Mouse (Mus musculus) layer of hippocampus, adult 9-10 months (tissue): ENCODE measurements around the gene Castor1.

ENCODE experiments used
- DNase-seq: peaks from one replicate; pipeline ENCODE4 v3.0.0; 2022; ENCODE audit warnings: low spot score

Gene Castor1

DNA sequence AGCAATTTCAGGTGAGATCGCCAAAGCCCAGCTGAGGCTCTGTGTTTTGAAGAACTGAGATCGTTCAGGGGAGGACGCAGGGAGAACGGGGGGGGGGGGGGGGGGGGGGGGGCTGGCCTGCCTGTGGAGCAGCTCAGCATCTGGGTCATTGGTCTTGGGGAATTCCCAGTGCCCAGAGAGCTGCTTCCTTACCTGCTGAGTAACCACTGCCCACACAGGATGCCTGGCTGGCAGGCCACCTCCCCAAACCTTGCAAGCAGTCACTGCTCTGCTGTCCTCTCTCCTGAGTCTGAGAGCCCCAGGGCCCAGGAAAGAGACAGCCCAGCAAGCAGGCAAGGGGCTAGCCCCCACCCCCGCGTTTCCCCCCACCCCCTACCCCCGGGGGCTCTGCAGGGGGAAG is 44.8 kb downstream of the Castor1 start:
- no peak for DNase-seq

DNA sequence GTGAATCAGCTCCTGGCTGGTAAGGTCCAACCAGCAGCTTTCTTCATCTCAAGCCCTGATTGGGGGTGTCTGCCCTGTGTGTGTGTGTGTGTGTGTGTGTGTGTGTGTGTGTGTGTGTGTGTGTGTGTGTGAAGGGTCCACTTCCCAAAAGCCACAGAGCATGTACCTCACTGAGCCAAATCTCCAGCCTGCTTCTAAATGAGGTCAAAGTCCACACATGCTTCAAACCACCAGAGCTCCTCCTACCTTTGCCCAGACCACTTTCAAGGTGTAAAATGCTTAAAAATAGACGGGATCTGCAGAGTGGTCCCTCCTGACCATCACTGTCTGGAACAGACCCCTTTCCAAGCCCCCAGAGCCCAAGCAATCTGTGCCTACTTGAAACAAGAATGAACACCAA is 45.3 kb downstream of the Castor1 start:
- no peak for DNase-seq

DNA sequence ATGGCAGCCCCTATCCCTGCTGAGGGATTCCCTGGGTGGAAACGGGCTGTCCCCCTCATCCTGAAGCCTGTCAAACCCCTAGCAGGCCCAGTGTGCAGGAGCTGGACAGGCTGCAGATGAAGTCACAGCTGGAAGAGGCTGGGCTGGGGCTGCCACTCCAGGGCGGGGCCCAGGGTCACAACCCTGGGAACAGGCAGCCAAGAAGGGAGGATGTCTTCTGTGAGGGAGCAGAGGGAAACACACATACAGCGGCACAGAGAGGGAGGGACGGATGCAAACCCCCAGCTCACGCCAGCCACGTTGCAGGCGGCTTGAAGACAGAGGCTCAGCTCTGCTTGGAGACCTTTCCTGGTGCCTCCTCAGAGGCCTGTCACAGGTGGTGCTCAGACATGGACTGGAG is 46.0 kb downstream of the Castor1 start:
- no peak for DNase-seq

DNA sequence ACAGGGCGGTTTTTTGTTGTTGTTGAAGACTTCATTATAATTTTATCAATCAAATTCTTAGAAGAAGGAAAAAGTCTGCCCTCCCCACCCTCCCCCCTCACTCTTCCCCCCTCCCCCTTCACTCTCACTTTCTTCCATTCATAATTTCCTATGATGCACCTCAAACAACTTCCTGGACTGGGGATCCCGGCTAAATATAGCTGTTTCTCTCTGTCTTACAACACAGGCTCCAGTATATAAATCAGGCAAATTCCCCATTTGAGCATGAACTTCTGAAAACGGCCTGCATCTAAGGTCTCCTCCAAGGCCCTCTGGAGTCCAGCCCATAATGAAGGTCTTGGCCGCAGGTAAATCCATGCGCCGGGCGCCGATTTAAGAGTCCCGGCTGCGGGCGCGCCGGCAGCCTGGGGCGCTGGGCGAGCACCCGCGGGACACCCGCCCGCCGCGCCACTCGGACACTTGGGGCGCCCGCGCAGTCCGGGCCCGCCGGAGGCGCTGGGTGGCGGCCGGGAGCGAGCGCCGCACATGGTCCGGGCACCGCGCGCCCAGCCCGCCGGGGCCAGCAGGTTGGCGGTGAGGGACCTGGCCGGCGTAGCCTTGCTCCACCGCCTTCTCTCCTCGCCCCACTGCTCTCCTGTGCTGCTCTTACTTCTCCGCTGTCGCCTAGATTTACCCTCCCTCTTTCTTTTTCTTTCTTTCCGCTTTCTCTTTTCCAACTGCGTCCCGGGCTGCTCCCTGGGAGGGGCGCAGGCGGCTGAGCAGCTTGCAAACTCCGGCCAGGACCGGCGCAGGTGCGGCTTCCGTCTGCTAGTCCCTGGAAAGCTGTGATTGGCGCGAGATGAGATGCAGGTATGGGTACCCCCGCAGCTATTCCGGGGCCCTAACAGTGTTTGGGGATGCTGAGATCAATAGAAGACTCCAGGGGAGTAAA is 48.5 kb downstream of the Castor1 start:
- no peak for DNase-seq

- DNase-seq, result no peak
These were observed 49.2 kb downstream of the Castor1 start for GRCm38 (mm10) chr11:4267202-4267578.

GRCm38 (mm10) chr11:4268500-4268899 is 50.5 kb downstream of the Castor1 start:
- DNase-seq, result no peak

GRCm38 (mm10) chr11:4270744-4271459 is 52.9 kb downstream of the Castor1 start:
- DNase-seq, result no peak

- DNase-seq, result no peak
These were observed 53.5 kb downstream of the Castor1 start for GRCm38 (mm10) chr11:4271544-4271943.
